Mouse (Mus musculus): ENCODE measurements around the gene Enpp6. TPM values are rescaled to one million over a fixed set of nuclear protein-coding genes. Genes with fewer than 3 reads are reported as not detected.
"Not testable (repeated sequence)": the region's sequence is repeated elsewhere in the genome, so short reads cannot be mapped to it uniquely, and the experiment has no call there.

The Enpp6 gene
- total RNA-seq, 2 experiments from 2014 or later = 4.7 to 7.2 TPM

GRCm38 (mm10) chr8:47016268-47016946 lies 29.7 kb downstream of the Enpp6 start:
- Histone ChIP-seq H3K4me3 (no peak overlapping the region), H3K27ac (no peak overlapping the region)
- DNase-seq (ENCODE audit: low spot score in 2 of 2) = peak; percentile 81 to 85
- TF ChIP-seq CTCF (conservative IDR thresholded peaks at IDR 0.05) = peak; percentile 97

GRCm38 (mm10) chr8:47021135-47021555 lies 34.5 kb downstream of the Enpp6 start:
- peak; percentile 64 for TF ChIP-seq CTCF (conservative IDR thresholded peaks at IDR 0.05)
- H3K27ac ChIP-seq = no peak overlapping the region
- no peak for DNase-seq (ENCODE audit: low spot score in 2 of 2)
- no peak overlapping the region for H3K4me3 ChIP-seq

- no peak for DNase-seq (ENCODE audit: low spot score in 2 of 2)
- no peak overlapping the region for H3K4me3 ChIP-seq
- TF ChIP-seq CTCF (conservative IDR thresholded peaks at IDR 0.05) = no peak
- no peak overlapping the region for H3K27ac ChIP-seq
These were observed 37.9 kb downstream of the Enpp6 start for GRCm38 (mm10) chr8:47024612-47025011.

- no peak for TF ChIP-seq CTCF (conservative IDR thresholded peaks at IDR 0.05)
- no peak for DNase-seq (ENCODE audit: low spot score in 2 of 2)
- H3K4me3 ChIP-seq = no peak overlapping the region
- no peak overlapping the region for H3K27ac ChIP-seq
These were observed 40.3 kb downstream of the Enpp6 start for GRCm38 (mm10) chr8:47026841-47027490.

- no peak for DNase-seq (ENCODE audit: low spot score in 2 of 2)
- no peak for TF ChIP-seq CTCF (conservative IDR thresholded peaks at IDR 0.05)
- no peak overlapping the region for H3K4me3 ChIP-seq
- H3K27ac ChIP-seq = no peak overlapping the region
These were observed 41.8 kb downstream of the Enpp6 start for GRCm38 (mm10) chr8:47028474-47028873.

GRCm38 (mm10) chr8:47030321-47030720 lies 43.6 kb downstream of the Enpp6 start:
- H3K27ac ChIP-seq = no peak overlapping the region
- H3K4me3 ChIP-seq = no peak overlapping the region
- DNase-seq (ENCODE audit: low spot score in 2 of 2) = no peak
- no peak for TF ChIP-seq CTCF (conservative IDR thresholded peaks at IDR 0.05)

GRCm38 (mm10) chr8:47032081-47032480 lies 45.4 kb downstream of the Enpp6 start:
- peak; percentile 23; the same call in 1 of the 2 replicates for TF ChIP-seq CTCF (conservative IDR thresholded peaks at IDR 0.05)
- H3K4me3 ChIP-seq = no peak overlapping the region
- no peak overlapping the region for H3K27ac ChIP-seq
- DNase-seq (ENCODE audit: low spot score in 2 of 2) = peak; percentile 54 to 63

- TF ChIP-seq CTCF (conservative IDR thresholded peaks at IDR 0.05) = no peak
- H3K4me3 ChIP-seq = no peak overlapping the region
- H3K27ac ChIP-seq = no peak overlapping the region
- no peak for DNase-seq (ENCODE audit: low spot score in 2 of 2)
These were observed 47.3 kb downstream of the Enpp6 start for GRCm38 (mm10) chr8:47033976-47034375.

- no peak for DNase-seq (ENCODE audit: low spot score in 2 of 2)
- no peak overlapping the region for H3K4me3 ChIP-seq
- H3K27ac ChIP-seq = no peak overlapping the region
- TF ChIP-seq CTCF (conservative IDR thresholded peaks at IDR 0.05) = no peak
These were observed 49.8 kb downstream of the Enpp6 start for GRCm38 (mm10) chr8:47036501-47036900.

GRCm38 (mm10) chr8:47037405-47037804 lies 50.7 kb downstream of the Enpp6 start:
- Histone ChIP-seq H3K27ac (no peak overlapping the region), H3K4me3 (no peak overlapping the region)
- no peak for DNase-seq (ENCODE audit: low spot score in 2 of 2)
- TF ChIP-seq CTCF (conservative IDR thresholded peaks at IDR 0.05) = no peak

- H3K27ac ChIP-seq; DNase-seq (ENCODE audit: low spot score in 2 of 2); H3K4me3 ChIP-seq: not testable (repeated sequence)
These were observed 53.5 kb downstream of the Enpp6 start for GRCm38 (mm10) chr8:47040215-47040614.

GRCm38 (mm10) chr8:47046340-47046739 lies 59.7 kb downstream of the Enpp6 start:
- Histone ChIP-seq H3K4me3 (no peak overlapping the region), H3K27ac (no peak overlapping the region)
- no peak for TF ChIP-seq CTCF (conservative IDR thresholded peaks at IDR 0.05)
- DNase-seq (ENCODE audit: low spot score in 2 of 2) = no peak

GRCm38 (mm10) chr8:47047146-47047545 lies 60.5 kb downstream of the Enpp6 start:
- no peak for DNase-seq (ENCODE audit: low spot score in 2 of 2)
- H3K4me3 ChIP-seq = no peak overlapping the region
- TF ChIP-seq CTCF (conservative IDR thresholded peaks at IDR 0.05) = no peak
- no peak overlapping the region for H3K27ac ChIP-seq

GRCm38 (mm10) chr8:47048584-47048983 lies 61.9 kb downstream of the Enpp6 start:
- DNase-seq (ENCODE audit: low spot score in 2 of 2) = no peak
- Histone ChIP-seq H3K4me3 (no peak overlapping the region), H3K27ac (no peak overlapping the region)
- TF ChIP-seq CTCF (conservative IDR thresholded peaks at IDR 0.05) = no peak
